Mouse (Mus musculus) cortical plate, adult 2 months (tissue): ENCODE measurements at regions not wholly inside any gene's neighbourhood (a gene's known extent, or its start where the extent isn't known, plus 50 kb on each side); places are given as distances from the start of the nearest gene placed in this dataset.

Experiments
- CTCF ChIP-seq: fragments of 200-500 bp; IDR thresholded peaks from 2 replicates; pipeline ENCODE4 v1.5.1; 2011; ENCODE audit warnings: mild to moderate bottlenecking, control low read depth, low read length; ENCODE audit not compliant: insufficient read depth; ENCODE audit errors: extremely low read depth
- POLR2A ChIP-seq: fragments of 200-500 bp; IDR thresholded peaks from 2 replicates; pipeline ENCODE4 v1.6.1; 2011; ENCODE audit warnings: mild to moderate bottlenecking, low read length, control low read depth; ENCODE audit not compliant: insufficient read depth; ENCODE audit errors: extremely low read depth

DNA sequence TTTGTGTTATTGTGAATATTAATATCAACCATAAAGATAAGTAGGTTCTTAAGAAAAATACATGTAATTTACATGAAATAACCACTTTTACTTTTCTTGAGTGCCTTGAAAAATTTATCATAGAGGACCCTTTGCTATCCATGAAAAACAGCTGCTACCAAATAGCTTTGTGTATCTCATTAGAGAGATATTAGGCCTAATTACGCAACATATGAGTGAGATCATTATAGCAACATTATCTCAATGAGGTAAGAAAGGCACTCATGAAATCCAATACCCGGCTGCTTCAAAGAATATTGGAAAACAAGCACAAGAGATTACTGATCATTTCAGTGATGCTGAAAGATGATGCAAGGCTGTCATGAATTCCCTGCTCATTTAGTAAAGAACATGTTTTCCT, 74.9 kb upstream of the Gm11146 start:
- TF ChIP-seq POLR2A (no peak), CTCF (no peak)
